15 mouse cellular contexts compared by ENCODE assay signal in the genomic region with DNA sequence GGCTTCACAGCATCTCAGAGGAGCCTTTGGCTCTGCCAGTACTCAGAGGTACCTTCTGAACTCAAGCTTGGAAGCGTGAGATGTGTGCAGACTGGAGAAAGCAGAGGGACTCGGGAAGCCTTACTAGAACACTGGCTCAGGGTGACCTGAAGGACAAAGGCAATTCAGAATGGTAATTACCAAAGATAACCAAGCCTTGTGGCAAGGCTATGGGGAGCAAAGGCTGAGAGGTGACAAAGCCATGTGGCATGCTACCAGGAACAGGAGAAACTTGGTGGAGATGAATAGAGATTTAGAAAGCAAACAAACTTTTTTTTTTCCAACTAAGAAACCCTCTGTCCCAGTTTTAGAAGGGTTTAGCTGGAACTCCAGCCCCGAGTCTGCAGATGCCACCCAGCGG. TPM values are rescaled to one million over a fixed set of nuclear protein-coding genes. Genes with fewer than 3 reads are reported as not detected.
A peak's percentile ranks its signal among the peaks of the same experiment; 100 is the strongest.
DNase-seq lines count a peak whose midpoint lies in the region; ATAC-seq and TF ChIP-seq lines count a peak whose summit lies in the region.
"Had no signal": no experiment of that assay in that cellular context is flagged by ENCODE, and none has a peak within 500 bp of the region (broad histone marks: within the 10 kb centered on the region; RNA-seq: fewer than 3 reads in every experiment).

No protein-coding gene starts in this region.

- no peaks in the 10 kb centered on the region; the same call in 1 of the 2 replicates for H3K36me3 ChIP-seq in heart, postnatal 0 days (replicated peaks; ENCODE audit: control insufficient read depth, insufficient read depth, low read length)
- 0 out of 2 replicates have a peak, but pooled peaks cover 4% of the 10 kb centered on the region for H3K36me3 ChIP-seq in embryonic facial prominence, embryonic 10.5 days (replicated peaks)
- no peaks in the 10 kb centered on the region; the same call in 1 of the 2 replicates for H3K36me3 ChIP-seq in liver, embryonic 14.5 days (replicated peaks; ENCODE audit: control insufficient read depth, insufficient read depth, low read depth)
- H3K36me3 ChIP-seq: embryonic facial prominence, embryonic 13.5 days; hindbrain, embryonic 12.5 days had no signal

- TF ChIP-seq EP300 in heart, postnatal 0 days (IDR thresholded peaks at IDR 0.05; ENCODE audit: low read depth) = no peak
- TF ChIP-seq EP300 in liver, embryonic 14.5 days (IDR thresholded peaks at IDR 0.05; ENCODE audit: low read depth) = no peak

- 70% methylated on average over 4 of the region's 4 CpGs for WGBS in heart, postnatal 0 days
- 76% methylated on average over 4 of the region's 4 CpGs for WGBS in embryonic facial prominence, embryonic 10.5 days
- whole genome bisulfite sequencing in liver, embryonic 14.5 days (ENCODE audit: insufficient replicate concordance) = 69% methylated on average over 4 of the region's 4 CpGs

- peak overlapping the region; percentile 10; the same call in 1 of the 2 replicates for H3K27ac ChIP-seq in heart, postnatal 0 days (ENCODE audit: low read depth)
- peak overlapping the region; percentile 81 for H3K27ac ChIP-seq in embryonic facial prominence, embryonic 10.5 days (replicated peaks)
- H3K27ac ChIP-seq in liver, embryonic 14.5 days = peak overlapping the region; percentile 62
- H3K27ac ChIP-seq: hindbrain, embryonic 12.5 days had no signal

- H3K27me3 ChIP-seq in heart, postnatal 0 days (ENCODE audit: control insufficient read depth, insufficient read depth, low read length) = no peaks in the 10 kb centered on the region
- no peaks in the 10 kb centered on the region for H3K27me3 ChIP-seq in embryonic facial prominence, embryonic 10.5 days (replicated peaks; ENCODE audit: low read depth, poor library complexity, severe bottlenecking)
- no peaks in the 10 kb centered on the region for H3K27me3 ChIP-seq in liver, embryonic 14.5 days (ENCODE audit: control insufficient read depth, insufficient read depth, low read length)
- H3K27me3 ChIP-seq: embryonic facial prominence, embryonic 13.5 days; hindbrain, embryonic 12.5 days had no signal

- no peak for ATAC-seq in cerebellum, adult (ENCODE audit: insufficient number of reproducible peaks, low FRiP score, low TSS enrichment)
- no peak for ATAC-seq in heart, postnatal 0 days (ENCODE audit: insufficient read depth, low read depth)
- no peak for ATAC-seq in liver, embryonic 14.5 days (ENCODE audit: insufficient read depth)
- ATAC-seq: forebrain, embryonic 16.5 days had no signal

- H3K9me3 ChIP-seq in heart, postnatal 0 days (replicated peaks; ENCODE audit: control insufficient read depth, low read length) = no peaks in the 10 kb centered on the region
- no peaks in the 10 kb centered on the region for H3K9me3 ChIP-seq in embryonic facial prominence, embryonic 10.5 days
- no peaks in the 10 kb centered on the region for H3K9me3 ChIP-seq in liver, embryonic 14.5 days (ENCODE audit: control insufficient read depth, low read length)
- H3K9me3 ChIP-seq: embryonic facial prominence, embryonic 13.5 days; hindbrain, embryonic 12.5 days had no signal

- H3K4me3 ChIP-seq in heart, postnatal 0 days (ENCODE audit: low read depth, low read length) = no peak overlapping the region
- H3K4me3 ChIP-seq in embryonic facial prominence, embryonic 10.5 days = no peak overlapping the region
- H3K4me3 ChIP-seq in liver, embryonic 14.5 days (ENCODE audit: insufficient read depth in 1 of 2, low read depth in 2 of 2, low read length in 2 of 2) = no peak overlapping the region
- H3K4me3 ChIP-seq: embryonic facial prominence, embryonic 13.5 days; hindbrain, embryonic 12.5 days had no signal

- DNase-seq in cerebellum, adult 11-12 months = peak; percentile 15
- no peak for DNase-seq in heart, postnatal 0 days (ENCODE audit: low spot score)
- DNase-seq in heart, postnatal 4 days = no peak
- DNase-seq in embryonic facial prominence, embryonic 10.5 days (ENCODE audit: low spot score) = no peak
- no peak for DNase-seq in liver, embryonic 14.5 days (ENCODE audit: low read depth in 3 of 3, low spot score in 3 of 3)
- DNase-seq in ovary, postnatal 36 days (ENCODE audit: low spot score) = no peak
- DNase-seq in right cerebral cortex, postnatal 4 days = no peak
- DNase-seq: cerebellum, postnatal 14 days; gastrocnemius, postnatal 36 days; kidney, adult 2 months; midbrain, embryonic 14.5 days had no signal

- no peak overlapping the region for H3K4me2 ChIP-seq in heart, postnatal 0 days (ENCODE audit: low read depth, low read length)
- H3K4me2 ChIP-seq in liver, embryonic 14.5 days (ENCODE audit: low read depth) = peak overlapping the region; percentile 43
- H3K4me2 ChIP-seq: hindbrain, embryonic 12.5 days had no signal

- no peak for TF ChIP-seq CTCF in heart, postnatal 0 days (IDR thresholded peaks at IDR 0.05; ENCODE audit: low read depth)
- no peak for TF ChIP-seq CTCF in liver, embryonic 14.5 days (IDR thresholded peaks at IDR 0.05; ENCODE audit: low read depth)

- no peak overlapping the region; the same call in 1 of the 2 replicates for H3K9ac ChIP-seq in heart, postnatal 0 days (replicated peaks; ENCODE audit: low read depth, low read length)
- H3K9ac ChIP-seq in liver, embryonic 14.5 days (replicated peaks) = peak overlapping the region; percentile 28
- H3K9ac ChIP-seq: embryonic facial prominence, embryonic 13.5 days; hindbrain, embryonic 12.5 days had no signal

- peaks cover 42% of the 10 kb centered on the region for H3K4me1 ChIP-seq in heart, postnatal 0 days (ENCODE audit: control insufficient read depth, insufficient read depth)
- peaks cover 83% of the 10 kb centered on the region for H3K4me1 ChIP-seq in embryonic facial prominence, embryonic 10.5 days
- peaks cover 69 to 83% of the 10 kb centered on the region in 2 experiments for H3K4me1 ChIP-seq in liver, embryonic 14.5 days (replicated peaks; ENCODE audit: control insufficient read depth in 2 of 2, insufficient read depth in 2 of 2, low read length in 1 of 2)

RNA-seq across cellular contexts. Expression of a gene that starts 8.5 kb away (rescaled TPM):
- 37.2 and 37.6 TPM in 2 replicates for total RNA-seq in heart, postnatal 0 days (2014; rRNA removed; ENCODE audit: low replicate concordance)
- 24.8 and 25.2 TPM in 2 replicates for polyA plus RNA-seq in heart, postnatal 0 days (2015; fragmentation: Nextera tagmentation; extraction: Ambion mirVana)
- total RNA-seq in heart, postnatal 4 days (2021) = 10 to 100 TPM; 34.4 to 38.0 TPM
- polyA plus RNA-seq in embryonic facial prominence, embryonic 10.5 days (2016; fragmentation: Nextera tagmentation; extraction: Ambion mirVana) = 18.2 and 18.7 TPM in 2 replicates
- 4.6 and 6.0 TPM in 2 replicates for polyA plus RNA-seq in liver, embryonic 14.5 days (2012; rRNA removed)
- polyA plus RNA-seq in liver, embryonic 14.5 days (2014; fragmentation: Nextera tagmentation; extraction: Ambion mirVana) = 17.8 and 19.2 TPM in 2 replicates

Comparison
In these comparisons a context has a peak if more than half of its experiments do, and no peak if none do; other contexts are left out.
1. H3K27ac ChIP-seq: peak in every context shown above with its lines; median percentile 81 in embryonic facial prominence, embryonic 10.5 days; 62 in liver, embryonic 14.5 days; 10 in heart, postnatal 0 days.